Mouse (Mus musculus) kidney, adult 8-10 months (tissue): ENCODE results near the gene Nsg2.
A peak's percentile ranks its signal among the peaks of the same experiment; 100 is the strongest.

Experiments used
- DNase-seq, 2 experiments: peaks; one replicate each; pipeline ENCODE4 v3.0.0; 2022

Gene Nsg2

DNA sequence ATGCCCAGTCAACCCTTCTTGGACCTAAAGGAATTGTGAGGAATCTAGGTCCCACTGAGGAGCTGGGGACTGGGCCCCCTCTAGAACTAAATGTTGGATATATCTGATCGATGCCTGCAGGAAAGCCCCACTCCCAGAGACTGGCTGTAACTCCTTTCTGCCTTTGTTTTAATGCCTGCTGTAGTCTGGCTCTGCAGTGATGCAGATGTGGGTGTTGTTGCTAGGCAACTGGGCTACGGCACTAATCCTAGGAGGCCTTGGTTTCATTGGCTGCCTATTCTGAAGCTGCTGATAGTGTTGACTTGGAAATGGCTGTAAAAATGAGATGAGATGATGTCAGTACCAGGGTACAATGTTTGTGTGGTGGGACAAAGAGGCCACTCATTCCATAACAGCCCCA, 87.1 kb downstream of the Nsg2 start:
- no peak for DNase-seq

DNA sequence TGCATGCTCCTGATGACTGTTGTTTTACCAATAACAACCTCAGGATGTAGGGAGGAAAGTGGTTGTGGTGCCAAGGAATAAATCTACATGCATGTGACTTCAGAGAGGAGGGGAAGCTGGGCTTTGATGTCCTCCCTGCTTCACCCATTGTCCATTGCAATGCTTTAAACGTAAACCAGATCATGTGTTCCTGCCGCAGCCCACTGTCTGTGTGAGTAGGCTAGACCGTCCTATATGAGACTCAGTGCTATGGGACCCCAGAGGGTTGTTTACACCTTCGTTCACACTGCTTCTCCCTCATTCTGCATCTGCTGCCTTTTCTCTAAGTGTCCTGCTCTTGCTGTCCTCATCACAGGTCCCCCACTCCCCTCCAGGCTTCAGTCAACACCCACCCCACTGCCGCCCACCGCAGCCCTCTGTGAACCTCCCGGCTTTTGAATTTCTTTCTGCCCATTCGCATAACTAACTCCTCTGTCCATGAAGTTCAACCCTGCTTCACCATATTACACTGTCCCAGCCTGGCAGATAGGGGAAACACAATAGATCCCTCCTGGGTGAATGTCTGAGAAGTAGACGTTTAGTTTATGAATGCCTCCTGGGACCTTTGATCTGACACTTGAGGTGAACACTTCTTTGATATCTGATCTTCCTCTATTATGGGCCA, 87.6 kb downstream of the Nsg2 start:
- no peak for DNase-seq

DNA sequence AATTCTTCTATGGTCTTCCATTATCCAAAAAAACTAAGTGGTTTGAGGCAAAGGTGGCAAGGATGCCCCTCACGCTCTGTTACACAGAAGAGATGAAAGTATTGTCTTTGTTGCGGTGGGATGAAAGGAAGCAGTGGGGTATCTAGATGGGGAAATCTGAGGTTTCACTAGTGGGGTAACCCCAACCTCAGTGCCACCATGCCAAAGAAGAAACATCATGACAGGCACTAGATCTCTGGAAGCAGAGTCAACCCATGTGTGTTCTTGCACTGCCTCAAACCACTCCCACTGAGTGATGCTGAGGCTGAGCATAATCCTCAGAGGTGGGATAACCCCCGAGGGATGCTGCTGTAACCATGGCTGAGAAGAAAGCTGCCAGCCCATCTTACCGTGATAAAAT, 95.5 kb downstream of the Nsg2 start:
- DNase-seq, result no peak

DNA sequence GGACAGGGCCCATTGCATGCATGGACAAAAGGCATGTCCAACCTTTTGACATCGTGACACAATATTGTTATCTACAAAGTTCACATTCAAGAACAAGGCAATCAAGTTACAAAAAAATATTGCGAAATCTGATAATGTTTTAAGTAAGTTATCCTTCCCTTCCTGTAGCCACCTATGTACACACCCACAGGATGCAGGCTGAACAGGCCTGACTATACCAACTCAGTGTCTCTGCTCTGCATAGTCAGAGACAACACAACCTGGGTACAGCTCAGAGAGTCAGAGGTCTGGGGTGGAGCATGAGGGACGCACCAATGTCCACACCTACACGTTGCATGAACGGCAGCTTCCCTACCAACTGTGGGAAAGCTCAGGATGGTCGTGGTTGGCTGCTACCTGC, 96.1 kb downstream of the Nsg2 start:
- no peak for DNase-seq

DNA sequence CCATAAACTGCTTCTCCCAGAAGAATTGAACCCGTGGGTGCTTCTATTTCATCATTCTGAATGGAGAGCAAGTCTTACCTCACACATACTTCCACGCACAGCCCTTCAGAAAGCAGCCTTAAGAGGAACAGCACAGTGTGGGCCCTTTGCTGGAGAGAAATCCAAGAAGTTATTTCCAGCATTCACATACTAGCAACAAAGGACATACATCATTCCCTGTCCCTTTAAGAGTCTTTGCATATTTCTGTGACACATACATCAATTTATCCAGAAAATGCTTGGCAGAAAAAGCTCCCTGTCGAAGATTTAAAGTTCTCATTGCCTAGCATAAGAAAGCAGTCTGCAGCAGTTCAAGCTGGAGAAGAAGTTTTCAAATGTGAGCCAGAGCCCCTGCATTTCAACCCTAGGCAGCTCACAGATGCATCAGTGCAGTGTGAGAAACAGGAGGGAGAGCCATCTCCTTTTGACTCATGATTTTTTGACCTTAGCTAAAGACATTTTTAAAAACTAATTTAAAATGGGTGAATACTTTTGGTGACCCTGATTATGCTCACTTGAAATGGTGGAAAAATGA, 100.9 kb downstream of the Nsg2 start:
- DNase-seq, result no peak

DNA sequence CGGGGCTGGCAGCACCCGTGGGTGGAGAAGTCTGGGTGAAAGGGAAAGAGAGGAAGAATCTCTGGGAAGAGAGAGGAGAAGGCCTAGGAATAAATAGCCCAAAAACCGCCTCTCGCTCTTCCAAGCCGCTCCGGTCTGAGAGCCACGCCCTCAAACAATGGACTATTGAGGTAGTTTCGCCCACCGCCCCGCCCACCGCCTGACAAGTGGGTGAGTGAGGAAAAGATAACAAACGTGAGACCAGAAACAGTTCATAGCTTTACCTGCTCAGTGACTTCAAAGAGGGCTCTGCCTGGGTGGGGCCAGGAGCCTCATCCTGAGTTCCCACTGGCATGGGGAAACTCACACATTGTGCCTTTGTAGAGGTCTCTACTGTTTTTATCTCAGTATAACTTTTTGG, 102.7 kb downstream of the Nsg2 start:
- no peak for DNase-seq

DNA sequence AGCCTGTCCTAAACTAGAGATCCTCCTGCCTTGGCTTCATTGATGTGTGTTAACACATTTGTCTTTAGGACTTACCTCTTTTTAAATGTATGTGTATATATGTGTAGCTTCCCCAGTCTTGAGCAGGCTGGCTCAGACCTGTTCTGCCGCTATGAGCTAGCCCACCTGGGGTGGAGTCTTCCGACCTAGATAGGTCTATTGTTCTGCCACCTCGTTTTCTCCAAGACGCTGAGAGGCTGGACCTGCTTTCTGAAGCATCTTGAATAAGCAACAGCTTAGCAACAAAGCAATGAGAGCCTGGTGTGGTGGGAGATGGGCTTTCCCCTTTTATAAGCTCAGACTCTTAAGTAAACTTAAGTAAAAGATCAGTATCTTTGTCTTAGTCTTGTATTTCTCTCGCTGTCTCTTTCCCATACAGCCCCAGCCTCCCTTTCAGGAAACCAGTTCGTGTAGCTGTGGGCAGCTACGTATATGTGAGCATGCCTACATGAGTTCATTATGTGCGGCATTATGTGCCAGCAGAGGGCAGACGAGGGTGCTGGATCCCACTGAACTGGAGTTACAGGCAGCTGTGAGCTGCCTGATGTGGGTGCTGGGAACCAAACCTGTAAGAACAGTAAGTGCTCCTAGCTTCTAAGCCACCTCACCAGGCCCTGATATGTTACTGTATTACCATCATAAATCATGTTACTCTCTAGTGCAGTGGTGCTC, 104.3 kb downstream of the Nsg2 start:
- no peak for DNase-seq

DNA sequence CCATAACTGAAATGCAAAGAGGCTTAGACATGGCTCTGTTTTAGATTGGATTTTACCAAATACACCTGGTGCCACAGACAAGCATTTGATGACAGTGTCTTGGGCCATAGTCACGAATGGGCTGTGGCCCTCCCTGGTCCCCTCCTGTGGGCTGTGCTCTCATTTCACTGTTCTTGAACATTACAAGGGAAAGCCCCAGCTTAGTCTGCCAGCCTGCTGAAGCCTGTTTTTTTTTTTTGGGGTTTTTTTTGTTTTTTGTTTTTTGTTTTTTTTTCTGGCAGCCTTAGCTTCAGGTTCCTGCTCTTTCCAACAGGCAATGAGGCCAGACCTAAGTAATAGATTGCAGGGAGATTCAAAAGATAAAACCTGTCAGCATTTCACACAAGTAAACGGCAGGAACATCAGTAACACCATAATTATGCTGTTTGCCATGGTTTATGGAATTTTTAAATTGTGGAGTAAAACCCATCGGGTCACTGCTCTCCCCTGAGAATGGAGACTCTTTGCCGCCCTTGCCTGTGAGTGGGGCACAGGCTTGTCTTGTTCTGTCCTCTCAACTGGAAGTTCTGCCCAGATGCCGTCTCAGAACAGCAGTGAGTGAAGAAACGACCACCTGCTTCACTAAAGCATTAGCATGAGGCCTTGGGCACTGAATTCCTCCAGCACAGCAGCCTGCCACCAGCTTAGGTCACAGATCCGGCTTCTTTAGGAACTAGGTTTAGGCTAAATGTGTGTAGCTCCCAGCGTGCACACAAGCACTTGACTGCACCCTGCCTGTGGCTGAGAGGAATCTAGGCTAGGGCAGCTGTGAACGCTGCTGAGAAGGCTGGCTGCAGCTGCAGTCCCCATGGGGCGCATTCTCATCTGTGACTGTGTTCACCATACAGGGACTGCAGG, 105.7 kb downstream of the Nsg2 start:
- DNase-seq, result peak in 1 of 2 experiments; percentile 4

DNA sequence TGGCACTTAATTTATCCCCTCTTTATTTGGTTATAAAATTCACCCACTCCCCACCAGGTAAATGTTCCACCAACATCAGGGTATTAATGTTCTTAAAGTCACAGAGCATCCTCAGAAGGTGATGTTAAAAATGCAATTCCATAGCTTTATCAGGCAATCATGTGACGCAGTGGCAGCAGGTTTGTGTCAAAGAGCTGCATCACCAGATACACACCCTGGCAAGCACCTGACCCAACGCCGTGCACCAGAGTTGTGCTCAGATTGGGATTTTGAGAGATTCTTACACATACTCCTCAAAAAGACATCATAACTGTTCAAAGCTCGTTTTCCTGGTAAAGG, 106.4 kb downstream of the Nsg2 start:
- DNase-seq, result no peak

DNA sequence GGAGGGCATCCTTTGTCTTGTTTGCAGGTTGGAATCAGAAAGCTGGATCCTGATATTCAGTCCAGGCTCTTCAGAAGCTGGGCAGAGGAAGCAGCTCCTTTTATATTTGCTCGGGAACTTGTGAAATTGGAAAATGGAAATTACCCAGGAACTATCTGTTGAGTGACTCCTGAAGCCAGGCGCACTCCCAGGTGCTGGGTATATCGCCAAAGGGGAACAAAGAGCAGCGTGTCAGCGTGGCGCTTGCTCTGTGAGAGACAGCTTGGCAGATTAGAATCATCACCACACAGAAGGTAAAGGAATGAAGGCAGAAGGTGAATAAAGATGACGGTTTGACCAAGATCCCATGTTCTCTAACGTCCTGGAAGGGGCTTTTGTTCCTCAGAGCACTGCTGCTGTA, 108.2 kb downstream of the Nsg2 start:
- DNase-seq, result no peak
